In the genomic region with DNA sequence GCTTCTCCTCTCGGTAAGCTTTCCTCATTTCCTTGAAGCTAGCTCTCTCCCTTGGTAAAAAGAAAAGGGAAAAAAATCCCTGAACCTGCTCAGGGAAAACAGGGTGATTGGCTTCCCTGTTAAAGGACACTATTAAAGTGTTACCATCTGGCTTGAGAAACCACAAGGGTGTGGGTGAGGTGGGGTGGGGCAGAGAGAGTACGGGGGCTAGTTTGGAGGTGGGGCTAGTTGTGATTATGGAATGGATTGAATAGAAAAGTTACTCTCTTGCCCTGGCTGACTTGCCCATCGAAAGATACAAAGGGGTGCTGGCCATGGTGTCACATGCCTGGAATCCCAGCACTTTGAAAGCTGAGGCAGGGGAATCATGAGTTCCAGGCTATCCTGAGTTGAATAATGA, we compare ENCODE assay signal across 16 mouse cellular contexts.
DNase-seq lines count a peak whose midpoint lies in the region; ATAC-seq and TF ChIP-seq lines count a peak whose summit lies in the region.
"Had no signal": no experiment of that assay in that cellular context is flagged by ENCODE, and none has a peak within 500 bp of the region (broad histone marks: within the 10 kb centered on the region; RNA-seq: fewer than 3 reads in every experiment).

No protein-coding gene starts in this region.

- no peak overlapping the region for H3K4me3 ChIP-seq in forebrain, embryonic 10.5 days
- H3K4me3 ChIP-seq in forebrain, embryonic 14.5 days (ENCODE audit: low read depth, low read length), result no peak overlapping the region
- no peak overlapping the region for H3K4me3 ChIP-seq in intestine, embryonic 14.5 days (ENCODE audit: low read depth, low read length)
- H3K4me3 ChIP-seq in intestine, postnatal 0 days (ENCODE audit: low read depth, low read length), result no peak overlapping the region
- no peak overlapping the region for H3K4me3 ChIP-seq in midbrain, embryonic 11.5 days (ENCODE audit: low read depth, low read length)
- no peak overlapping the region for H3K4me3 ChIP-seq in midbrain, postnatal 0 days (ENCODE audit: low read depth, low read length)
- H3K4me3 ChIP-seq: limb, embryonic 15.5 days had no signal

- H3K27me3 ChIP-seq in forebrain, embryonic 10.5 days (ENCODE audit: poor library complexity, severe bottlenecking), result no peaks in the 10 kb centered on the region
- H3K27me3 ChIP-seq in forebrain, embryonic 14.5 days (replicated peaks; ENCODE audit: control insufficient read depth, insufficient read depth, low read length), result no peaks in the 10 kb centered on the region
- H3K27me3 ChIP-seq in intestine, embryonic 14.5 days (replicated peaks; ENCODE audit: control insufficient read depth, insufficient read depth, low read length), result no peaks in the 10 kb centered on the region
- H3K27me3 ChIP-seq in intestine, postnatal 0 days (replicated peaks; ENCODE audit: control insufficient read depth, insufficient read depth, low read length), result no peaks in the 10 kb centered on the region
- no peaks in the 10 kb centered on the region for H3K27me3 ChIP-seq in midbrain, embryonic 11.5 days (ENCODE audit: control insufficient read depth, insufficient read depth, low read length)
- no peaks in the 10 kb centered on the region for H3K27me3 ChIP-seq in midbrain, postnatal 0 days (ENCODE audit: insufficient read depth, low read length)
- H3K27me3 ChIP-seq: CH12.LX; limb, embryonic 15.5 days had no signal

- H3K4me1 ChIP-seq in forebrain, embryonic 10.5 days, result peaks cover 21% of the 10 kb centered on the region
- 0 out of 2 replicates have a peak, but pooled peaks cover 2% of the 10 kb centered on the region for H3K4me1 ChIP-seq in forebrain, embryonic 14.5 days (ENCODE audit: control insufficient read depth, insufficient read depth, low read length)
- H3K4me1 ChIP-seq in intestine, embryonic 14.5 days (replicated peaks; ENCODE audit: control insufficient read depth, insufficient read depth, low read length), result no peaks in the 10 kb centered on the region; the same call in 1 of the 2 replicates
- no peaks in the 10 kb centered on the region for H3K4me1 ChIP-seq in intestine, postnatal 0 days (replicated peaks; ENCODE audit: control insufficient read depth, insufficient read depth, low read length)
- peaks cover 11% of the 10 kb centered on the region for H3K4me1 ChIP-seq in midbrain, embryonic 11.5 days (ENCODE audit: control insufficient read depth, insufficient read depth, low read length)
- H3K4me1 ChIP-seq in midbrain, postnatal 0 days (ENCODE audit: insufficient read depth, low read length), result no peaks in the 10 kb centered on the region; the same call in 1 of the 2 replicates

- H3K4me2 ChIP-seq in forebrain, embryonic 14.5 days (ENCODE audit: low read length), result no peak overlapping the region
- no peak overlapping the region for H3K4me2 ChIP-seq in intestine, embryonic 14.5 days (ENCODE audit: low read length)
- H3K4me2 ChIP-seq in intestine, postnatal 0 days (replicated peaks; ENCODE audit: low read depth), result no peak overlapping the region
- no peak overlapping the region for H3K4me2 ChIP-seq in midbrain, embryonic 11.5 days
- H3K4me2 ChIP-seq in midbrain, postnatal 0 days (ENCODE audit: low read depth, low read length, poor library complexity, severe bottlenecking), result no peak overlapping the region
- H3K4me2 ChIP-seq: limb, embryonic 15.5 days had no signal

- DNase-seq in forebrain, embryonic 10.5 days (ENCODE audit: extremely low spot score, low spot score), result no peak
- no peak for DNase-seq in forebrain, embryonic 14.5 days (ENCODE audit: low spot score)
- no peak for DNase-seq in intestine, embryonic 14.5 days (ENCODE audit: low spot score)
- no peak for DNase-seq in midbrain, embryonic 11.5 days (ENCODE audit: low spot score, missing footprints)
- DNase-seq in midbrain, postnatal 0 days (ENCODE audit: low spot score), result no peak
- DNase-seq in cerebellum, postnatal 14 days, result no peak
- DNase-seq in ovary, postnatal 36 days (ENCODE audit: low spot score), result no peak
- DNase-seq: cerebellum, adult 11-12 months; forebrain, postnatal 0 days; gastrocnemius, postnatal 14 days; kidney, adult 11 months; retina, postnatal 1 day; thymus, adult 18-20 months had no signal

- no peak for TF ChIP-seq CTCF in intestine, postnatal 0 days (IDR thresholded peaks at IDR 0.05; ENCODE audit: low read depth)
- no peak for TF ChIP-seq CTCF in midbrain, postnatal 0 days (IDR thresholded peaks at IDR 0.05)

- peak overlapping the region; percentile 74 for H3K27ac ChIP-seq in forebrain, embryonic 10.5 days
- H3K27ac ChIP-seq in forebrain, embryonic 14.5 days (ENCODE audit: low read depth, low read length), result no peak overlapping the region
- 0 out of 2 replicates have a peak overlapping the region, but pooled peaks have one; percentile 6 for H3K27ac ChIP-seq in intestine, embryonic 14.5 days (ENCODE audit: low read depth)
- no peak overlapping the region for H3K27ac ChIP-seq in intestine, postnatal 0 days (ENCODE audit: low read depth, low read length)
- no peak overlapping the region for H3K27ac ChIP-seq in midbrain, embryonic 11.5 days (ENCODE audit: low read depth, low read length)
- H3K27ac ChIP-seq in midbrain, postnatal 0 days (ENCODE audit: low read depth, low read length), result no peak overlapping the region
- H3K27ac ChIP-seq: limb, embryonic 15.5 days had no signal

- WGBS in forebrain, embryonic 10.5 days, result 43% methylated on average over 3 of the region's 3 CpGs
- WGBS in forebrain, embryonic 14.5 days, result 44% methylated on average over 3 of the region's 3 CpGs
- 43% methylated on average over 3 of the region's 3 CpGs for WGBS in intestine, embryonic 14.5 days
- 41% methylated on average over 3 of the region's 3 CpGs for WGBS in intestine, postnatal 0 days
- WGBS in midbrain, embryonic 11.5 days, result 45% methylated on average over 3 of the region's 3 CpGs
- 38% methylated on average over 3 of the region's 3 CpGs for WGBS in midbrain, postnatal 0 days

- H3K9me3 ChIP-seq in forebrain, embryonic 10.5 days, result no peaks in the 10 kb centered on the region
- no peaks in the 10 kb centered on the region for H3K9me3 ChIP-seq in forebrain, embryonic 14.5 days (replicated peaks; ENCODE audit: control insufficient read depth, low read length)
- H3K9me3 ChIP-seq in intestine, embryonic 14.5 days (ENCODE audit: control insufficient read depth, low read length), result no peaks in the 10 kb centered on the region
- H3K9me3 ChIP-seq in intestine, postnatal 0 days (ENCODE audit: control insufficient read depth), result no peaks in the 10 kb centered on the region
- no peaks in the 10 kb centered on the region for H3K9me3 ChIP-seq in midbrain, embryonic 11.5 days (ENCODE audit: control insufficient read depth, low read length)
- no peaks in the 10 kb centered on the region for H3K9me3 ChIP-seq in midbrain, postnatal 0 days (ENCODE audit: low read length)
- H3K9me3 ChIP-seq: limb, embryonic 15.5 days had no signal

- ATAC-seq in forebrain, embryonic 14.5 days, result no peak
- ATAC-seq in intestine, embryonic 14.5 days (replicated peaks; ENCODE audit: low FRiP score, low TSS enrichment, low read depth), result no peak
- ATAC-seq in intestine, postnatal 0 days, result no peak
- peak; percentile 73 for ATAC-seq in midbrain, embryonic 11.5 days (ENCODE audit: low FRiP score)
- no peak for ATAC-seq in midbrain, postnatal 0 days (ENCODE audit: low FRiP score)
- ATAC-seq: forebrain, postnatal 0 days had no signal

- H3K36me3 ChIP-seq in forebrain, embryonic 10.5 days (replicated peaks), result no peaks in the 10 kb centered on the region
- H3K36me3 ChIP-seq in forebrain, embryonic 14.5 days (ENCODE audit: control insufficient read depth, insufficient read depth, low read length), result no peaks in the 10 kb centered on the region
- H3K36me3 ChIP-seq in intestine, embryonic 14.5 days (ENCODE audit: control insufficient read depth, insufficient read depth, low read length), result no peaks in the 10 kb centered on the region
- H3K36me3 ChIP-seq in intestine, postnatal 0 days (ENCODE audit: control insufficient read depth, insufficient read depth), result no peaks in the 10 kb centered on the region
- no peaks in the 10 kb centered on the region for H3K36me3 ChIP-seq in midbrain, embryonic 11.5 days (ENCODE audit: control insufficient read depth, insufficient read depth, low read length)
- no peaks in the 10 kb centered on the region for H3K36me3 ChIP-seq in midbrain, postnatal 0 days (ENCODE audit: insufficient read depth, low read length)
- H3K36me3 ChIP-seq: limb, embryonic 15.5 days had no signal

- H3K9ac ChIP-seq in forebrain, embryonic 14.5 days (ENCODE audit: low read length), result no peak overlapping the region
- H3K9ac ChIP-seq in intestine, embryonic 14.5 days (ENCODE audit: low read length), result no peak overlapping the region
- H3K9ac ChIP-seq in intestine, postnatal 0 days (ENCODE audit: low read depth, low read length), result no peak overlapping the region
- no peak overlapping the region for H3K9ac ChIP-seq in midbrain, embryonic 11.5 days (ENCODE audit: low read length)
- H3K9ac ChIP-seq in midbrain, postnatal 0 days (replicated peaks; ENCODE audit: low read length, poor library complexity, severe bottlenecking), result no peak overlapping the region
- H3K9ac ChIP-seq: forebrain, postnatal 0 days; limb, embryonic 15.5 days had no signal

Comparison
In these comparisons a context has a peak if more than half of its experiments do, and no peak if none do; other contexts are left out.
1. H3K27ac ChIP-seq: peak in forebrain, embryonic 10.5 days (single experiment) and intestine, embryonic 14.5 days (single experiment); none in forebrain, embryonic 14.5 days (single experiment), intestine, postnatal 0 days (single experiment), midbrain, embryonic 11.5 days (single experiment) and midbrain, postnatal 0 days (single experiment).